Mouse (Mus musculus) ovary, postnatal 36 days (tissue): ENCODE measurements around the gene Zfp944.
"Not testable (repeated sequence)": the region's sequence is repeated elsewhere in the genome, so short reads cannot be mapped to it uniquely, and the experiment has no call there.

Experiments
- DNase-seq: peaks from one replicate; pipeline ENCODE4 v3.0.0; 2022; ENCODE audit warnings: low spot score, mixed read lengths

The Zfp944 gene

DNA sequence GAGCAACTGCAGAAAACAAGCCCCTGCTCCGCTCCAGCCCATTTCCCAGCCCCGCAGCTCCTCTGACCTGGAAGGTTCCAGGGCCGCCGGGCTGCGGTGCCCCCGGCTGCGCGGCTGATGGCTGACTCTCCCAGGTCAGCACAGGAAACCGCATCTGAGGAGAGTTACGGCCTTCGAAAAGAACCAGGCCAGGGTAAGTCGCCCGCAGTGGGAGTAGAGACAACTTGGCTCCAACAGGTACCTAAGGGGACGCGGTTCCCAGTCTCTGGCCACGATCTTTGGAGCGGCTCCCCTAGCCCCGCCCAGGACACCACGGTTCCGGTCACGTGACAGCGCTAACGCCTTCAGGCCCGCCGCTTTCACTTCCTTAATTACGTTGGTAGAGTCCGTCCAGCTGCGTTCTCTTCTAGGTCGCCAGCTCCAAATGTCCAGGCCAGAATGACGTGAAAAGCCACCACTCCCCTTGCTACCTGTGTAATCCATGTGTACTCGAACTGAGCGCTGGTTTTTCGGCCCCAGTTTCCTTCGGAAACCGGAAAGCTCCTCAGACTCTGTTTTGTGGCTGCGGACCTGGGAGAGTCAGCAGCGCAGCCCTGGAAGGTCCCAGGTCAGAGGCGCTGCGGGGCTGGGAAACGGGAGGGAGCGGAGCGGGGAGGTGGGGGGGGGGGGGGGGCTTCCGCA, at the start of gene Zfp944, which contains the start of gene Zfp758:
TSS of gene Zfp944 (minus strand) at position 300 of the 681 bp plus-strand sequence.
TSS of gene Zfp758 (plus strand) at position 353 of the 681 bp plus-strand sequence.
- DNase-seq: peak; percentile 51

- DNase-seq: no peak
These were observed 49.6 kb upstream of the Zfp944 start for GRCm38 (mm10) chr17:22410756-22411155.

GRCm38 (mm10) chr17:22363895-22364294, 2.7 kb upstream of the Zfp944 start:
- no peak for DNase-seq

DNA sequence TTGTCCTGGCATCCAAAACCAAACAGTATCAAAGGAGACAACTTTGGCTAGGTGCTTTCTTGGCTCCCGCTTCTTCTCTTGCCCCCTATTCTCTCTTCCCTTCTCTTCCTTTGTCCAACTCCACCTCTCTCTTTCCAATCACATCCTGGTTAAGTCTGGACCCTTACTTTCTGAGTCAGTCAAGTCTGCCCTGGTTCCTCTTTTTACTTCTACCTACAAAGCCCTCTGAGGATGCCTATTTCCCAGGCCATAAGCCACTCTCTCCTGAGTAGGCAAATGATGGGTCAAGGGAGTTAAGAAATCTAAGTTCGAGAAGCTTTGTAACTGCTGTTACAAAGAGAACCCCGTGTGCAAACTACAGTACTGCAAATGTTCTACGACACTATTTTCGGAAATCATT, 628 bp downstream of the Zfp944 start:
- DNase-seq: no peak

DNA sequence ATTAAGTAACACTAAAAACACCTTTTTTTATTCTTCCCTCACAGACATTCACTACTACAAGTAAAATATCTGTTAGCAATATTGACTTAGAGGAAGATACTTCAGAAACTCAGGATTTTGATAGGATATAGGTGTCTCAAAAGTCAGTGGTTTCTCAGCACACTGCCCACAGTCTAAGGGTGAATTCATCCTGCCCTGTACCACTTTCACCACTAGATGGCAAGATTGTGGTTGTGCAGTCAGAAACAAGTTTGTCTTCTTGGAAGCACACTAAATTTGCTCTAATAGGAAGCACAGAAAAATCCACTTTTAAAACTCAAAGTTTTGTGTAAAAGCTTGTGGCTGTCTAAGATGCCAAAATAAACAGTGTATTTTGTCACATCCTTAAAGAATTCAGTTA, 8.4 kb downstream of the Zfp944 start:
- DNase-seq: no peak

DNA sequence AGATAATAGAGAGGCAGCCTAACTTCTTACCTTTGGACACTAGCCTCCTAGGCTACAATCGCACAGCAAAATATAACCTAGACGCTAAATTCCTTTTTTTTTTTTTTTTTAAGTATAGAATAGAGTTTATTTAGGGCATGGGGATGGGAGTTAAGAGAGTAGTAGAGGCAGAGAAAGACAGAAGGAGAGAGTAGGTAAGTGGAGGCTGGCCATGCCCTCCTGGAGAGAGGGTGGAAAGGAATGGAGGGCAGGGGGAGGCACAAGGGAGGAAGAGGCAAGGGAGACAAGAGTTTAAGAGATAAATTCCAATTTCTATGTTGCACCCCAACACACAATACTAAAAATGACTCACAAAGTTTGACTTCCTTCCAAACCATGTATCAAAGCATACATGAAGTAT, 46.0 kb downstream of the Zfp944 start:
- DNase-seq: not testable (repeated sequence)

- peak; percentile 70 for DNase-seq
These were observed 46.4 kb downstream of the Zfp944 start, which contains the start of gene CT030661.1 for GRCm38 (mm10) chr17:22314730-22315226. TSS of gene CT030661.1 (minus strand) at chr17:22314837.

DNA sequence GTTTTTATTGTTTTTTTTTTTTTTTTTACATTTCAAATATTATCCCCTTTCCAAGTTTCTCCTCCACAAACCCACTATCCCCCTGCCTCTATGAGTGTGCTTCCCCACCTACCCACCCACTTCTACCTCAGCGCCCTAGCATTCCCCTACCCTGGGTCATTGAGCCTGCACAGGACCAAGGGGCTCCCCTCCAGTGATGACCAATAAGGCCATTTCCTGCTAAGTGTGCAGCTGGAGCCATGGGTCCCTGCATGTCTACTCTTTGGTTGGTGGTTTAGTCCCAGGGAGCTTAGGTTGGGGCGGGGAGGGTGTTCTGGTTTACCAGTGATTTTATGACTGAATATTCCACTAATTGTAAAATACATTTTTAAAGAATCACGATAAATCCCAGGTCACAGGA, 47.0 kb downstream of the Zfp944 start:
- DNase-seq: peak; percentile 3
